Mouse (Mus musculus): ENCODE results near the gene Sftpd. TPM values are rescaled to one million over a fixed set of nuclear protein-coding genes. Genes with fewer than 3 reads are reported as not detected.

The Sftpd gene
- polyA plus RNA-seq (2015; fragmentation: Nextera tagmentation; extraction: Ambion mirVana): 0.79 and 1.1 TPM in 2 replicates

DNA sequence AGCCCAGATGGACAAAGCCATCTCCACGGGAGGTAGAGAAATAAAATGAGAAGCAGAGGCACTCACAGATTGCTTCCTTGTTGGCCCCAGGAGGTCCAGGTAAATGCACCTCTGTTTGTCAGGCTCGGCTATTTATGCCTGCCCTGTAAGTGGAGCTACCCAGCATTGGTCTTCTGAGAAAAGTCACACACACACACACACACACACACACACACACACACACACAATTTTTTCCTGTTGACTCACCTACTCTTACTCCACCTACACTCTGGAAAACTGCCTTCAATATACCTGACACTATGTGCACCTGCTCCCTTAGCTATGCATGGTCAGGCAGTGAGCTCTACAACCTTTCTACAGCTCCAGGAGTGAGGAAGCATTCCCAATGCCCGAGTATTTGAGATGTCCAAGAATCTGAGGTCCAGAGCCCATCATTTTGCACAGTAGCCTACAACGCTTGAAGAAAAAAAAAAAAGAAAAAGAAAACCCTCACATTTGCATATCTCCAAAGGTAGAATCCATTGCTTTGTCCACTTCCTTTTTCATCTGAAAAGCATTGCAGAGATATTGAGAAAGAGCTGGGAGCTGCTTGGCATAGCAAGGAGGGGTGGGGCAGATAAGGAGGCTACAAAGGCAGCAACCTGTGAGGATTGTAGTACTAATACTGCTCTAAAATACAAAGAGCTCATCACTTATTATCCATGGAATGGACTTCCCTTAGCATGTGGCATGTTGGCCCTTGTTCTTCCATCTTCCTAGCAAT is at the start of gene Sftpd:
Gene Sftpd, minus strand, starts transcription at position 91 of the 763 bp plus-strand sequence.
- ATAC-seq (ENCODE audit: insufficient number of reproducible peaks, low FRiP score, low TSS enrichment, low read depth): no peak
- no peak within 1 kb of the TSS for H3K9ac ChIP-seq
- H3K36me3 ChIP-seq: no peaks in the 10 kb centered on the region
- H3K9me3 ChIP-seq: no peaks in the 10 kb centered on the region
- H3K4me3 ChIP-seq: no peak within 1 kb of the TSS
- H3K27ac ChIP-seq: no peak within 1 kb of the TSS
- H3K4me1 ChIP-seq: no peaks in the 10 kb centered on the region
- 62% methylated on average over 4 of the region's 4 CpGs for WGBS
- H3K4me2 ChIP-seq: no peak within 1 kb of the TSS
- no peaks in the 10 kb centered on the region for H3K27me3 ChIP-seq

DNA sequence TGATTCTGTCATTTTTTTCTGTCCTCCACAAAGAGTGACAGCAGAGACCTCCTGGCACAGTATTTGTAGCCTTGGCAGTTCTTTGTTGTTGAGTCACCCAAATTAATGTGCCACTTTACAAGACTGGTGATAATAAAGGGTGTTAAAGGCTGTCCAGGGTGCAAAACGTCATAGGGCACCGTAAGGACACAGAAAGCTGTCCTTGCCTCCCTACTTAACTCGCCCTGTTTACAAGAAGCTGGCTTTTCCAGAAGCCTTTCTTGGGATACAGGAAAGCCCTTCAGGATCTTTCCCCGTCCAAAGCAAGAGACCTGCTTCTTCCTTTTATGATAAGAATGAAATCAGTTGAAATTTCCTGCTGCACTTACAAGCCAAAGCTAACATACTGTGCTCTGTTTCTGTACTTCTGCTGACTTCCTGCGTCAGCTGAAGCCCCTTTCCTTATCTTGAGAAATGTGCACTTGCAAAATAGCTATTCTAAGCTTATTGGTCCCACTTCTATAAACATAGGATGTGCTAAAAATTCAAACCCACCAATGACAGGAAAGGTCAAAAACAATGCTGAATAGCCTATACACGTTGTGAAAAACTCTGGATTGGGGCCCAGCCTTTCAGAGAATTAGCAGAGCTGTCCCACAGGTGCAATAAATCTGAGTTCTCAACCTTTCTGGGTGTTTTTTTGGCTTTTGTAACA is 13.2 kb upstream of the Sftpd start:
- Histone ChIP-seq H3K4me3 (no peak overlapping the region), H3K4me2 (no peak overlapping the region), H3K27me3 (no peaks in the 10 kb centered on the region), H3K36me3 (no peaks in the 10 kb centered on the region), H3K4me1 (no peaks in the 10 kb centered on the region), H3K9ac (no peak overlapping the region), H3K27ac (no peak overlapping the region), H3K9me3 (no peaks in the 10 kb centered on the region)
- 43% methylated on average over 6 of the region's 6 CpGs for WGBS
- ATAC-seq (ENCODE audit: insufficient number of reproducible peaks, low FRiP score, low TSS enrichment, low read depth): no peak

DNA sequence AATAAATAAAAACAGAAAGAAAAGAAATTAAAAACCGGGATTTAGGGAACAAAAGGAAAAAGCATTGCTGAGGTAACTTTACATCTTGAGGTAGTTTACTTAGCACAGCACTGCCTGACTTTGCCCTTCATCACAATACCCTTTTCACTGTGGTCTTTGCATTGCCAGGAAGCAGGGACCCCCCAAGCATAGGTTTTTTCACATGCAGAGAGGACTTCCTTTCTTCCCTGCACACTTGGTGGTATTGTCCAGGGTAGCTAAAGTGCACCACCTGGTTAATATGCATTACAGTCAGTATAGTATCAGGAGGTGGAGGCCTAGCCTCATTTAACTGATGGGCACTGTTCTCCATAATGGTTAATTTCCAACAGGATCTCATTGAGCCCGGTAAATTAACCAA is 4.5 kb upstream of the Sftpd start:
- Histone ChIP-seq H3K27ac (no peak overlapping the region), H3K9me3 (no peaks in the 10 kb centered on the region), H3K27me3 (no peaks in the 10 kb centered on the region), H3K4me3 (no peak overlapping the region), H3K4me2 (no peak overlapping the region), H3K9ac (no peak overlapping the region), H3K36me3 (no peaks in the 10 kb centered on the region), H3K4me1 (no peaks in the 10 kb centered on the region)
- WGBS: 65% methylated on average over 2 of the region's 2 CpGs
- ATAC-seq (ENCODE audit: insufficient number of reproducible peaks, low FRiP score, low TSS enrichment, low read depth): no peak

DNA sequence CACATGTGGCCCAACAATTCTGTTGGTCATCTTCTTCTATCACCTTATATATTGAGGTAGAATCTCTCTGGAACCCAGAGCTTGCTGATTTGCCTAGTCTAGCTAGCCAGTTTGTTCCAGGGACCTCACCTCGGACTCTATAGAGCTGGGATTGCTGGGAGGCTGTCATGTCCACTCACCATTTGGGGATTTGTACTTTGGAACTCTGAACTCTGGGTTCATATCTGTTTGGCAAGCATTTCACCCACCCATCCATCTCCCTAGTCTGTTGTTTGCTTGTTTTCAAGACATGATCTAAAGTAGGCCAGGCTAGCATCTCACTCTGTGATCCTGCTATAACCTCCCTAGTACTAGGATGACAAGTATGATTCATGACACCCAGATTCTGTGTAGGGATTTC is 10.1 kb downstream of the Sftpd start:
- no peaks in the 10 kb centered on the region for H3K4me1 ChIP-seq
- no peak overlapping the region for H3K4me3 ChIP-seq
- WGBS: 77% methylated on average over 1 of the region's 1 CpGs
- H3K27ac ChIP-seq: no peak overlapping the region
- no peaks in the 10 kb centered on the region for H3K9me3 ChIP-seq
- no peaks in the 10 kb centered on the region for H3K36me3 ChIP-seq
- no peak overlapping the region for H3K9ac ChIP-seq
- no peak for ATAC-seq (ENCODE audit: insufficient number of reproducible peaks, low FRiP score, low TSS enrichment, low read depth)
- H3K27me3 ChIP-seq: no peaks in the 10 kb centered on the region
- H3K4me2 ChIP-seq: no peak overlapping the region

DNA sequence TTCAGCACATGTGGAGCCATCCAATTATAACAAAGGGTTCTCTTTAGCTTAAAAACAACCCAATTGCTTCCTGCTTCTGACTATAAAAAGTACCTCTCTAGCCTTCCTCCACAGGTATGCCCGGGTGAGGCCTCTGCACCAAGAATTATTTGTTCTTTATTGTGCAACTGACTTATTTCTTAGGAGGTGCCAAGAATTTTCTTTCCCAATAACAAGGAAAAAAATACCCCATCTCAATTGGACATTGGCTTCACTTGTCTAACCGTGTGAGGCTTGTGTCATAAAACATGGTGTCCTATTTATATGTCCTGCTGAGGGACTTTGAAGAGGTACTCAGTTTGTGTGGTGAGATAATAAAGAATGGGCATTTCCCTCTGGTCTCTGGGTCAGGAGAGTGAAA is 14.4 kb downstream of the Sftpd start:
- Histone ChIP-seq H3K4me1 (no peaks in the 10 kb centered on the region), H3K4me3 (no peak overlapping the region), H3K4me2 (no peak overlapping the region), H3K9ac (no peak overlapping the region), H3K27me3 (no peaks in the 10 kb centered on the region), H3K9me3 (no peaks in the 10 kb centered on the region), H3K36me3 (no peaks in the 10 kb centered on the region), H3K27ac (no peak overlapping the region)
- 71% methylated on average over 2 of the region's 2 CpGs for WGBS
- no peak for ATAC-seq (ENCODE audit: insufficient number of reproducible peaks, low FRiP score, low TSS enrichment, low read depth)

DNA sequence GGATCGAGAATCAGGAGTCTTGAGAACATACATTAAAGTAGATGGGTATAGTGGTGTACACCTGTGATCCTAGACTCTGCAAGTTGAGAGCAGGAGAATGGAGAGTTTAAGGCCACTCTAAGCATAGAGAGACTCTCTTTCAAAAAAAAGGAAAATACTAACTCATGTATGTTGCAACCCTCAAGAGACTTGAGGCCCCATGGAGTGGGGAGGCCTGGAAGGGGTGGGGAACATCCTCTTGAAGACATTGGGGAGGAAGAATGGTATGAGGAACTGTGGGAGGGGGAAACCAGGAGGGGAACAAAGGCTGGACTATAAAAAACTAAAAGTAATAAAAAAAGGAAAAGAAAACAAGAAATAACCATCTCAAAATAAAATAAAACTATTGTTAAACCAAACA is 16.4 kb downstream of the Sftpd start:
- Histone ChIP-seq H3K27ac (no peak overlapping the region), H3K4me2 (no peak overlapping the region), H3K9me3 (no peaks in the 10 kb centered on the region), H3K36me3 (no peaks in the 10 kb centered on the region), H3K27me3 (no peaks in the 10 kb centered on the region), H3K4me3 (no peak overlapping the region), H3K4me1 (no peaks in the 10 kb centered on the region), H3K9ac (no peak overlapping the region)
- no peak for ATAC-seq (ENCODE audit: insufficient number of reproducible peaks, low FRiP score, low TSS enrichment, low read depth)
- 90% methylated on average over 1 of the region's 1 CpGs for WGBS

DNA sequence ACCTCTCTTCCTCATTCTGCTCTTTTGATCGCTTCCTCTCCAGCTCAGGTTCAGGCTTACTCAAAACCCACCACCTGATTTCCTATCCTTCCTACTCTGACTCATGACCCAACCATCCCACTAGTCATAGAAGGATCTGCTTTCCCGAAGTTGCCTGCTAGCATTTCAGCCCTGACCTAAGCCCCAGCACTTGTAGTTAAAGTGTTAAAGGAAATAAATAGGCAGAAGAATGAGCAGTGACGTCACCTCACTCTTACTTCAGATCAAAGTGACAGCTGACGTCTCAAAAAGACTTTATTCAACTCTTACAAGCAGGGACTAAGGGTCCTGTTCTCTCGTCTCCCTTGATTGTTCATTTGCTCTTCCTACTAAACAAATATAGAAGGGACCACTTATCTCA is 17.7 kb downstream of the Sftpd start:
- WGBS: 53% methylated on average over 5 of the region's 5 CpGs
- H3K36me3 ChIP-seq: no peaks in the 10 kb centered on the region
- H3K4me3 ChIP-seq: no peak overlapping the region
- no peak overlapping the region for H3K27ac ChIP-seq
- H3K27me3 ChIP-seq: no peaks in the 10 kb centered on the region
- H3K4me2 ChIP-seq: no peak overlapping the region
- ATAC-seq (ENCODE audit: insufficient number of reproducible peaks, low FRiP score, low TSS enrichment, low read depth): no peak
- H3K9me3 ChIP-seq: no peaks in the 10 kb centered on the region
- no peaks in the 10 kb centered on the region for H3K4me1 ChIP-seq
- H3K9ac ChIP-seq: no peak overlapping the region

DNA sequence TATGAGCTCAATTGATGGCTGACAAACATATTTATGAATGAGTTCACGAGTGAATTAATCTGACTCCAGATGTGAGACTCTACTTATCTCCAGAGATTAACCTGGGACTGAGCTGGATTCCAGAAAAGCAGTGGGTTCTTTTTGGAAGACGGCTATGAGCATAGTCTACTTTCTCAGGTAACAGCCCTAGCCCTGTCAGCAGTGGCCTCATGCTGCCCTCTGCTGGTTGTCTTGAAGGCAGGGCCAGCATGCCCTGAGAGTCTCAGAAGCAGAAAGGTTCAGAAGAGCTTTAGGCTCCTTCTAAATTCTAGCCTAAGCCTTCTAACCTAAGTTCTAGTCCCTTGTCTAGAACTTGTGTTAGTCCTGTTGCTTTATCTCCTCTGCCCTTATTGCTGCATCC is 22.3 kb downstream of the Sftpd start:
- H3K27me3 ChIP-seq: no peaks in the 10 kb centered on the region
- H3K27ac ChIP-seq: no peak overlapping the region
- no peaks in the 10 kb centered on the region for H3K4me1 ChIP-seq
- no peak overlapping the region for H3K4me2 ChIP-seq
- H3K36me3 ChIP-seq: no peaks in the 10 kb centered on the region
- no peak overlapping the region for H3K4me3 ChIP-seq
- 12% methylated on average over 2 of the region's 2 CpGs for WGBS
- no peaks in the 10 kb centered on the region for H3K9me3 ChIP-seq
- ATAC-seq (ENCODE audit: insufficient number of reproducible peaks, low FRiP score, low TSS enrichment, low read depth): no peak
- H3K9ac ChIP-seq: no peak overlapping the region

DNA sequence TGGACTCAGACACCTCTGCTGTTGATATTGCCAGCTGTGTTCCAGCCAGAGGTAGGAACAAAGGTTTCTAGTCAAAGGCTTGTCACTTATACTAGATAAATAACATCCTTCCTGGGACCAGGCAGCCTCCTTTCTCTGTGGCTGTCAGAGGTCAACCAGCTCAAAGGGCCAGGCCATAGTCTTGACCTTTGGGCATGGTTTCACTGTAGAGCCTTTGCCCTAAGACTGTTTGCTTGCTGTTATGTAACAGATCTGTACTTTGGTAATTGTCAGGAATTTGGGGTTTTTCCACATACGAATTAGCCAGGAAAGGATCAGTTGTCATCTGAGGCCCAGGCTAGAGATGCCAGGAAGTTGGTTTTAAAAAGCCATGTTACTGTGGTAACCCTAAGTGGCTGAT is 24.2 kb downstream of the Sftpd start:
- H3K9me3 ChIP-seq: no peaks in the 10 kb centered on the region
- 27% methylated on average over 1 of the region's 1 CpGs for WGBS
- H3K9ac ChIP-seq: no peak overlapping the region
- H3K4me2 ChIP-seq: no peak overlapping the region
- ATAC-seq (ENCODE audit: insufficient number of reproducible peaks, low FRiP score, low TSS enrichment, low read depth): no peak
- no peak overlapping the region for H3K27ac ChIP-seq
- H3K4me1 ChIP-seq: no peaks in the 10 kb centered on the region
- no peaks in the 10 kb centered on the region for H3K27me3 ChIP-seq
- no peak overlapping the region for H3K4me3 ChIP-seq
- H3K36me3 ChIP-seq: no peaks in the 10 kb centered on the region

DNA sequence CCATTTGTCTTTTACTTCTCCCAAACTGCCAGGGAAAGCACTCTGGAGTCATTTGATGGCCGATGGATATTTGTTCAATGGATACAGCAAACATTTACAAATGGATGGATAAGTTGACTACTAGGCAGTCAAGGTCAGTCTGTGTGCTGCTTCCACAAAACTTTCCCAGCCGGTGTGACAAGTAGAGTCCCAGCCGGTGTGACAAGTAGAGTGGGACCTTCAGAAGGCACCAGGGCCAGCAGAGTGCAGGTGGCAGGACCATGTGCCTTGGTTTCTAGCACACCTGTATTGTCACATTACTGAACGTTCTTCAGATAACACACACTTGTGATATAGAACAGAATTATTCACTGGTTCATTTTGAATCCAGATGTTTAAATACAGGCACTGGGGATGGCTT is 24.9 kb downstream of the Sftpd start:
- Histone ChIP-seq H3K9ac (no peak overlapping the region), H3K27me3 (no peaks in the 10 kb centered on the region), H3K36me3 (no peaks in the 10 kb centered on the region), H3K9me3 (no peaks in the 10 kb centered on the region), H3K4me1 (no peaks in the 10 kb centered on the region), H3K4me2 (no peak overlapping the region), H3K4me3 (no peak overlapping the region), H3K27ac (no peak overlapping the region)
- ATAC-seq (ENCODE audit: insufficient number of reproducible peaks, low FRiP score, low TSS enrichment, low read depth): no peak
- 81% methylated on average over 4 of the region's 4 CpGs for WGBS

DNA sequence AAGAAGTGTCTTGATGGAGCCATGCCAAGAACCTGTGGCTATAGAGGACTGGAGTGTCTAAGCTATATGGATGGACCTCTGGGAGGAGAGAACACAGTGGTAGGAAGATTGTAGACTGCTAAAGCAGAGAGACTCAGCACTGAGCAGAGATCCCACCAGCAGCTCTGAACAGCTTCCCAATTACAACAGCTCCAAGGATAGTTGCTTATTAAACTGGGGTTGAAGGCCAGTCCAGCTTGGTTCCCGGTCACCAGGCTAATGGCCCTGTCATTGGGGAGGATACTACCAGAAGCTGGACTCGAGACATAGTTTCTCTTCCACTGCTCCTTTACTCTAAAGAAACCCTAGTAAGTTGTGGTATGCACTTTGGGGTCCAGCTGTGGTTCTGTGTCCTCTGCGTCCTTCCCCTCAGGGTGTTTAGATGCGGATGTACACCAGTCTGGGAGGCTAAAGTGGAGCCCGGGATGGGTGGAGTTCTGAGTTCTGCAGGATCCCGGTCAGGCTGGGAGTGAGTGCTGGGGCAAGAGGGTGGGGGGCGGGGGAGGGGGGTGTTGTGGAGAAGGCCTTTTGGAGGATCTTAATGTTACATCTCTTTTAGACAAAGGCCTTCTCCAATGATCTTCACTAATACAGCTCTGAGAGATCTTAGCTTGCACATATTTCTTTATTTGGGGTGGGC is 33.6 kb downstream of the Sftpd start, which contains the start of gene Mbl1:
Gene Mbl1, plus strand, starts transcription at position 239 of the 679 bp plus-strand sequence.
- no peak within 1 kb of the TSS for H3K9ac ChIP-seq
- H3K36me3 ChIP-seq: no peaks in the 10 kb centered on the region
- no peaks in the 10 kb centered on the region for H3K9me3 ChIP-seq
- no peaks in the 10 kb centered on the region for H3K27me3 ChIP-seq
- no peak for ATAC-seq (ENCODE audit: insufficient number of reproducible peaks, low FRiP score, low TSS enrichment, low read depth)
- no peak within 1 kb of the TSS for H3K4me3 ChIP-seq
- no peaks in the 10 kb centered on the region for H3K4me1 ChIP-seq
- H3K4me2 ChIP-seq: no peak within 1 kb of the TSS
- WGBS: 83% methylated on average over 7 of the region's 7 CpGs
- H3K27ac ChIP-seq: no peak within 1 kb of the TSS

DNA sequence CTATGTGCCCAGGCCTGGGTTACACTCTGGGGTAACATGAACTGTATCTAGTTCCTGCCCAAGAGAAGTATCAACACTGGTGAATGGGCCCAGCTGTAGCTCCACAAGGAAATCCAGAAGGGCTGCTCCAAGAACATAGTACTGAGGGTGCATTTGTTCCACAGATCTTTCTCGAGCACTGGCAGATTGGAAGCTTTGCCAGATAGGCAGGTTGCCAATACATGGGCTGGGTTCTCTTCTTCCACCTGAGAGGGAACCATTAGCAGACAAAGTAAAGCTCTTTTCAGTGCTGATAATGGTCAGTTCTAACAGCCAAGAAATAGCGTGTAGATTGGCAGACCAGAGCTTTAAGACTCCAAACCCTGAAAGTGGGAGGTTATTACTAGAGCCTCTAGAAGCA is 37.6 kb downstream of the Sftpd start:
- Histone ChIP-seq H3K9me3 (no peaks in the 10 kb centered on the region), H3K9ac (no peak overlapping the region), H3K27me3 (no peaks in the 10 kb centered on the region), H3K27ac (no peak overlapping the region), H3K4me1 (no peaks in the 10 kb centered on the region), H3K4me3 (no peak overlapping the region), H3K36me3 (no peaks in the 10 kb centered on the region), H3K4me2 (no peak overlapping the region)
- no peak for ATAC-seq (ENCODE audit: insufficient number of reproducible peaks, low FRiP score, low TSS enrichment, low read depth)
- WGBS: 75% methylated on average over 2 of the region's 2 CpGs
